Mouse (Mus musculus) midbrain, embryonic 10.5 days (tissue): ENCODE results near the gene Cep295nl. TPM values are rescaled to one million over a fixed set of nuclear protein-coding genes. Genes with fewer than 3 reads are reported as not detected.
"Not testable (repeated sequence)": the region's sequence is repeated elsewhere in the genome, so short reads cannot be mapped to it uniquely, and the experiment has no call there.

Experiments
- DNase-seq: peaks from one replicate; pipeline ENCODE4 v3.0.0-alpha.2; 2017; ENCODE audit warnings: low spot score
- H3K27ac ChIP-seq: fragments of 300-500 bp; sonication (generic); replicated peaks from 2 replicates; pipeline ENCODE4 v1.5.1; 2016; ENCODE audit warnings: mild to moderate bottlenecking
- H3K27me3 ChIP-seq: fragments of 300-500 bp; sonication (generic); 2 replicates; pipeline ENCODE4 v1.6.1; 2016; ENCODE audit warnings: low read depth, mild to moderate bottlenecking; ENCODE audit not compliant: poor library complexity, severe bottlenecking
- H3K36me3 ChIP-seq: fragments of 300-500 bp; sonication (generic); 2 replicates; pipeline ENCODE4 v1.6.1; 2016; ENCODE audit warnings: mild to moderate bottlenecking, moderate library complexity
- H3K4me1 ChIP-seq: fragments of 300-500 bp; sonication (generic); 2 replicates; pipeline ENCODE4 v1.6.1; 2016
- H3K4me3 ChIP-seq: fragments of 300-500 bp; sonication (generic); 2 replicates; pipeline ENCODE4 v1.5.1; 2016; ENCODE audit warnings: mild to moderate bottlenecking, moderate library complexity
- H3K9me3 ChIP-seq: fragments of 300-500 bp; sonication (generic); replicated peaks from 2 replicates; pipeline ENCODE4 v1.6.1; 2016; ENCODE audit warnings: mild to moderate bottlenecking
- WGBS: fragments of 180-500 bp; shearing (Covaris S2); methylation state at CpG from one replicate; pipeline ENCODE4 v1.1.7; 2016; 5-methylcytosine and 5-hydroxymethylcytosine counted together
- polyA plus RNA-seq: library from polyadenylated mRNA; unstranded; fragments of >200 nt; fragmentation: Nextera tagmentation; extraction: Ambion mirVana; gene quantifications from 2 replicates; pipeline ENCODE4 v1.2.1, GENCODE M21; 2016

The Cep295nl gene
- polyA plus RNA-seq, 1 experiment from 2014 or later: 0.21 TPM

GRCm38 (mm10) chr11:118307962-118308361 is 34.3 kb downstream of the Cep295nl start:
- 86% methylated on average over 2 of the region's 2 CpGs for WGBS
- not testable (repeated sequence) for H3K27me3 ChIP-seq, H3K4me1 ChIP-seq, H3K4me3 ChIP-seq, H3K27ac ChIP-seq, DNase-seq
- H3K36me3 ChIP-seq: peaks cover 68% of the 10 kb centered on the region
- H3K9me3 ChIP-seq: peaks cover 11% of the 10 kb centered on the region; the same call in 1 of the 2 replicates

GRCm38 (mm10) chr11:118303959-118304358 is 38.3 kb downstream of the Cep295nl start:
- peaks cover 45% of the 10 kb centered on the region for H3K36me3 ChIP-seq
- not testable (repeated sequence) for DNase-seq, H3K4me1 ChIP-seq, H3K27ac ChIP-seq, H3K4me3 ChIP-seq, H3K27me3 ChIP-seq
- WGBS: 87% methylated on average over 4 of the region's 4 CpGs
- H3K9me3 ChIP-seq: peaks cover 11% of the 10 kb centered on the region; the same call in 1 of the 2 replicates

- Histone ChIP-seq H3K9me3 (no peaks in the 10 kb centered on the region), H3K36me3 (peaks cover 19% of the 10 kb centered on the region), H3K4me1 (0 out of 2 replicates have a peak, but pooled peaks cover 2% of the 10 kb centered on the region), H3K4me3 (no peak overlapping the region), H3K27ac (no peak overlapping the region), H3K27me3 (no peaks in the 10 kb centered on the region)
- WGBS: 86% methylated on average over 2 of the region's 2 CpGs
- DNase-seq: no peak
Measured at GRCm38 (mm10) chr11:118298810-118299209, 43.5 kb downstream of the Cep295nl start.

GRCm38 (mm10) chr11:118297967-118298366 is 44.3 kb downstream of the Cep295nl start:
- Histone ChIP-seq H3K4me1 (peaks cover 8% of the 10 kb centered on the region; the same call in 1 of the 2 replicates), H3K27ac (no peak overlapping the region), H3K9me3 (no peaks in the 10 kb centered on the region), H3K27me3 (no peaks in the 10 kb centered on the region), H3K4me3 (no peak overlapping the region), H3K36me3 (peaks cover 10% of the 10 kb centered on the region)
- no peak for DNase-seq
- WGBS: 80% methylated on average over 3 of the region's 3 CpGs

- Histone ChIP-seq H3K9me3 (no peaks in the 10 kb centered on the region), H3K27ac (no peak overlapping the region), H3K36me3 (no peaks in the 10 kb centered on the region), H3K4me3 (no peak overlapping the region), H3K27me3 (no peaks in the 10 kb centered on the region), H3K4me1 (peaks cover 23% of the 10 kb centered on the region)
- 80% methylated on average over 2 of the region's 2 CpGs for WGBS
- no peak for DNase-seq
Measured at GRCm38 (mm10) chr11:118295026-118295425, 47.3 kb downstream of the Cep295nl start.

- Histone ChIP-seq H3K36me3 (peaks cover 1% of the 10 kb centered on the region), H3K27me3 (no peaks in the 10 kb centered on the region), H3K4me3 (no peak overlapping the region), H3K9me3 (no peaks in the 10 kb centered on the region), H3K4me1 (peaks cover 43% of the 10 kb centered on the region), H3K27ac (no peak overlapping the region)
- WGBS: 71% methylated on average over 6 of the region's 6 CpGs
- DNase-seq: no peak
Measured at GRCm38 (mm10) chr11:118292671-118293070, 49.6 kb downstream of the Cep295nl start.

GRCm38 (mm10) chr11:118289999-118290889 is 52.1 kb downstream of the Cep295nl start, which contains the start of gene Usp36:
Gene Usp36 (minus strand): TSS chr11:118290244.
- H3K4me1 ChIP-seq: peaks cover 43% of the 10 kb centered on the region
- 1% methylated on average over 68 of the region's 68 CpGs for WGBS

GRCm38 (mm10) chr11:118289562-118289961 is 52.7 kb downstream of the Cep295nl start:
- peaks cover 33% of the 10 kb centered on the region for H3K36me3 ChIP-seq
- peak overlapping the region; percentile 81 for H3K27ac ChIP-seq
- peak overlapping the region; percentile 93 for H3K4me3 ChIP-seq
- H3K4me1 ChIP-seq: peaks cover 42% of the 10 kb centered on the region
- H3K27me3 ChIP-seq: no peaks in the 10 kb centered on the region
- no peaks in the 10 kb centered on the region for H3K9me3 ChIP-seq
- DNase-seq: no peak
- under 1% methylated on average over 22 of the region's 22 CpGs for WGBS

More at GRCm38 (mm10) chr11:118289999-118290889, 52.1 kb downstream of the Cep295nl start, which contains the start of gene Usp36:
- Histone ChIP-seq H3K36me3 (peaks cover 26% of the 10 kb centered on the region), H3K9me3 (no peaks in the 10 kb centered on the region), H3K27me3 (no peaks in the 10 kb centered on the region), H3K27ac (peak within 1 kb of the TSS; percentile 81), H3K4me3 (peak within 1 kb of the TSS; percentile 93)
- peak; percentile 100 for DNase-seq

GRCm38 (mm10) chr11:118289037-118289511 is 53.2 kb downstream of the Cep295nl start:
- Histone ChIP-seq H3K36me3 (peaks cover 37% of the 10 kb centered on the region), H3K9me3 (no peaks in the 10 kb centered on the region), H3K27me3 (no peaks in the 10 kb centered on the region), H3K4me3 (peak overlapping the region; percentile 93), H3K4me1 (peaks cover 42% of the 10 kb centered on the region), H3K27ac (peak overlapping the region; percentile 81)
- 3% methylated on average over 16 of the region's 16 CpGs for WGBS
- DNase-seq: peak; percentile 33

GRCm38 (mm10) chr11:118287573-118287972 is 54.7 kb downstream of the Cep295nl start:
- peaks cover 52% of the 10 kb centered on the region for H3K36me3 ChIP-seq
- WGBS: 95% methylated on average over 9 of the region's 9 CpGs
- no peaks in the 10 kb centered on the region for H3K27me3 ChIP-seq

GRCm38 (mm10) chr11:118286434-118286833 is 55.9 kb downstream of the Cep295nl start:
- peaks cover 30% of the 10 kb centered on the region for H3K4me1 ChIP-seq
- H3K9me3 ChIP-seq: no peaks in the 10 kb centered on the region
- H3K4me3 ChIP-seq: no peak overlapping the region
- H3K36me3 ChIP-seq: peaks cover 64% of the 10 kb centered on the region
- 93% methylated on average over 9 of the region's 9 CpGs for WGBS
- DNase-seq: no peak
- H3K27me3 ChIP-seq: no peaks in the 10 kb centered on the region
- H3K27ac ChIP-seq: no peak overlapping the region

More at GRCm38 (mm10) chr11:118287573-118287972, 54.7 kb downstream of the Cep295nl start:
- DNase-seq: no peak
- Histone ChIP-seq H3K4me3 (no peak overlapping the region), H3K27ac (no peak overlapping the region), H3K4me1 (peaks cover 33% of the 10 kb centered on the region), H3K9me3 (no peaks in the 10 kb centered on the region)

- H3K4me1 ChIP-seq: peaks cover 25% of the 10 kb centered on the region
- H3K9me3 ChIP-seq: no peaks in the 10 kb centered on the region
- H3K36me3 ChIP-seq: peaks cover 70% of the 10 kb centered on the region
- no peak overlapping the region for H3K27ac ChIP-seq
- no peak for DNase-seq
- H3K4me3 ChIP-seq: no peak overlapping the region
- WGBS: 96% methylated on average over 13 of the region's 13 CpGs
- H3K27me3 ChIP-seq: no peaks in the 10 kb centered on the region
Measured at GRCm38 (mm10) chr11:118285791-118286190, 56.5 kb downstream of the Cep295nl start.
